Mouse (Mus musculus): Measurements from ENCODE around the gene Vps13c. TPM values are rescaled to one million over a fixed set of nuclear protein-coding genes. Genes with fewer than 3 reads are reported as not detected.

Gene Vps13c
- polyA plus RNA-seq, 1 experiment from 2014 or later = 9.3 TPM

DNA sequence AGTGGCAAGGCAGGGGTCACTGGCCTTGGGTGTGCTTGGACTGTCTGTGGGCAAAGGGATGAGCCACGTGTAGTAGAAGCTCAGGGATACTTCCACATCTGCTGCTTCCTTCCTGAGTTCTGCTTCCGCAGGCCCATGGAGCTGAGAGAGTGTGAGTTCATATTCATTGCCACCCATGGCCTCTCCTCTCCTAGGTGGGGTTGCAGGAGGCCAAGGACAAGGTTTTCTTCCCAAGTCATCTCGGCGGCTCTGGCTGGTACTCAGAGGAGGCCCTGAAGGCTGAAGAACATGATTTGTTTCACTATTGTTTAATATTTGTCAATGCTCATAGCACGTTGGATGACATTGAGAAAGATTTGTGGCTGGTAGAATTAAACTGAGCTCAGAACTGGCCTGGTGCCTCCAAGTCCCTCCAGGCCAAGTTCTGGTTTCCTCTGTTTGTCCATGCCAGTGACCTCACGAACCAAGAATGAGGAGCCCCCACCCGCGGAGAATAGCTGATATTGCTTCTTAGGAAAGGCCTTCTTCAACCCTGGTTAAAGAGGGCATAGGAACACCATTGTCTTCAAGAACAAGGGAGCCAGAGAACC is 180.7 kb downstream of the Vps13c start:
- Histone ChIP-seq H3K4me2 (ENCODE audit: low read length) (no peak overlapping the region), H3K27me3 (replicated peaks; ENCODE audit: control insufficient read depth, insufficient read depth, low read length) (0 out of 2 replicates have a peak, but pooled peaks cover 1% of the 10 kb centered on the region), H3K4me1 (ENCODE audit: control insufficient read depth, insufficient read depth, low read depth, low read length) (no peaks in the 10 kb centered on the region), H3K9me3 (ENCODE audit: control insufficient read depth, low read length) (no peaks in the 10 kb centered on the region), H3K4me3 (ENCODE audit: low read length) (no peak overlapping the region), H3K36me3 (ENCODE audit: control insufficient read depth, insufficient read depth, low read length) (no peaks in the 10 kb centered on the region), H3K27ac (ENCODE audit: low read depth, low read length) (no peak overlapping the region), H3K9ac (ENCODE audit: low read depth, low read length) (no peak overlapping the region)
- no peak for ATAC-seq
- WGBS = 84% methylated on average over 8 of the region's 8 CpGs

DNA sequence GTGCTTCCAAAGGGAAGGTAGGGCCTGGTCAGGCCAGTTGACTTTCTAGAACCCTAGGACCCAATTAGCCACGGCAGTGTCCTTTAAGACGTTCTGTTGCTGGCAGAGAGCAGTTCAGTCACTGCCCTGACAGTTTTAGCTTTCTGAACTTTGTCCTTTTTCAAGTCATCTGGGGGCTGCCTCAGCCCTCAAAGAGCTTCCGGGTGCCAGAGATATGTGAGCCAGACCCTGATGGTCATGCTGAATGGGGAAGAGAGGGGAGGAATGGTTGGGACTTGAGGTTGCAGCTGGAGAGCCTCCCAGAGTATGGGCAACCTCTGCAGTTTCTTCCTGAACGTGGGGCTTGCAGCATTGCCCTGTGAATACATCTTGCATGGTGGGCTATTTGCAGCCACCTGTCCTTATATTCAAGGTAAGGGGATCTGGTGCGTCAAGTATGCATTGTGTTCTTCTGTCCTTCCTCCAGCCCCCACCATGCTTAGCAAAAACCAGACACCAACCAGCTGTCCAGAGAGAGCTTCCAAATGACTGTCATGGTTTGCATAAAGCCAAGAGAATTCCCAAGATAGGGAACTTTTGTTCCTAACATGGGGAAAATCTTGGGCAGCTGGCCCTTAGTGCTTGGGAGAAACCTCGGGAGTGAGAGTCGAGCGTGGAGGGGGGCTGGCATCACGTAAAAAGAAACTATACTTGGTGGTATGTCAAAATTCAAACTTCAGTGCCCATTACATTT is 182.3 kb downstream of the Vps13c start:
- Histone ChIP-seq H3K9ac (ENCODE audit: low read depth, low read length) (no peak overlapping the region), H3K4me1 (ENCODE audit: control insufficient read depth, insufficient read depth, low read depth, low read length) (no peaks in the 10 kb centered on the region), H3K27me3 (replicated peaks; ENCODE audit: control insufficient read depth, insufficient read depth, low read length) (no peaks in the 10 kb centered on the region), H3K9me3 (ENCODE audit: control insufficient read depth, low read length) (no peaks in the 10 kb centered on the region), H3K4me2 (ENCODE audit: low read length) (no peak overlapping the region), H3K27ac (ENCODE audit: low read depth, low read length) (no peak overlapping the region), H3K36me3 (ENCODE audit: control insufficient read depth, insufficient read depth, low read length) (no peaks in the 10 kb centered on the region), H3K4me3 (ENCODE audit: low read length) (no peak overlapping the region)
- WGBS = 79% methylated on average over 9 of the region's 9 CpGs
- no peak for ATAC-seq

DNA sequence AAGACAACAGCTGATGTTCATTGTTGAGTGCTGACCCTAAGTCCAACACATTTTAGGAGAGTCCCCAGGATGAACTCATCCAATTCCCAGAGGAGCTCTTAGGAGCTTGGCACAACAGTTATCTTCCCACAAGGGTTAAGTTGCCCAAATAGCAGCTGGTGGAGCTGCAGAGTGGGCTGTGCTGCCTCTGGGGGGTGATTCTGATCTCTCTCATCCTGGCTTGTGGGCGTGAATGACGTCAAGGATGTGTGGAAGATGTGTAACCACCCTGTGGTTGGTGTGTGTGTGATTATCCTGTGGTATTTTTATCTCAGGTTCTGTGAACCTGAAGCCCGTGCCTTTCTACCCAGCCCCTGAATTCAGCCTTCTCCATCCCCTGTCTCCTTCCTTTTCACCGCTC is 188.4 kb downstream of the Vps13c start:
- Histone ChIP-seq H3K4me2 (ENCODE audit: low read length) (no peak overlapping the region), H3K9ac (ENCODE audit: low read depth, low read length) (no peak overlapping the region), H3K9me3 (ENCODE audit: control insufficient read depth, low read length) (no peaks in the 10 kb centered on the region), H3K4me1 (ENCODE audit: control insufficient read depth, insufficient read depth, low read depth, low read length) (no peaks in the 10 kb centered on the region), H3K27ac (ENCODE audit: low read depth, low read length) (no peak overlapping the region), H3K4me3 (ENCODE audit: low read length) (no peak overlapping the region), H3K27me3 (replicated peaks; ENCODE audit: control insufficient read depth, insufficient read depth, low read length) (no peaks in the 10 kb centered on the region), H3K36me3 (ENCODE audit: control insufficient read depth, insufficient read depth, low read length) (no peaks in the 10 kb centered on the region)
- ATAC-seq = no peak
- 72% methylated on average over 4 of the region's 4 CpGs for WGBS

DNA sequence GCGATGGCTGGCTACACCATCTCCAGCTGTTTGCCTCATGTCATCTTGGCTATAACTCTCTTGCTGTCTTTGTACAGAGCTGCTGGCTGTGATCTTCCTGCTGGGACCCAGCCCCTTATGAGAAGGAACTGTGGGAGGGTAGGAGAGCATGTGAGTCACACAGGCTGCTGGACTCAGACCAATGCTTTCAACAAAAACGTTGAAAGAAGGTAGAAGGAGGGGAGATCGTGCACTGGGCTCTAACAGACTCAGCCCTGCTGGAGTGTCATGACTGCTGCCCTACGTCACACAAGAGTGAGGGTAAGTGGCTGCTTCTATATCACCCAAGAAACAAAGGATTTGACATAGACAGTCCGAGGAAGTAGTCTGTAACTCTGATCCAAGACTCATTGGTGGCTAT is 193.6 kb downstream of the Vps13c start:
- Histone ChIP-seq H3K36me3 (ENCODE audit: control insufficient read depth, insufficient read depth, low read length) (no peaks in the 10 kb centered on the region), H3K4me1 (ENCODE audit: control insufficient read depth, insufficient read depth, low read depth, low read length) (no peaks in the 10 kb centered on the region), H3K9me3 (ENCODE audit: control insufficient read depth, low read length) (no peaks in the 10 kb centered on the region), H3K4me2 (ENCODE audit: low read length) (no peak overlapping the region), H3K4me3 (ENCODE audit: low read length) (no peak overlapping the region), H3K9ac (ENCODE audit: low read depth, low read length) (no peak overlapping the region), H3K27ac (ENCODE audit: low read depth, low read length) (no peak overlapping the region), H3K27me3 (replicated peaks; ENCODE audit: control insufficient read depth, insufficient read depth, low read length) (no peaks in the 10 kb centered on the region)
- ATAC-seq = no peak
- 64% methylated on average over 5 of the region's 5 CpGs for WGBS

Other genes with a start within 250 kb of the Vps13c start
- gene C2cd4b, start 81.0 kb upstream of the Vps13c start, polyA plus RNA-seq (2015; fragmentation: Nextera tagmentation; extraction: Ambion mirVana) = 0.34 and 0.39 TPM in 2 replicates
- gene C2cd4a, start 8.1 kb upstream of the Vps13c start, polyA plus RNA-seq (2015; fragmentation: Nextera tagmentation; extraction: Ambion mirVana) = 0.32 and 0.46 TPM in 2 replicates